Mouse (Mus musculus) heart, adult 8-10 months (tissue): ENCODE results near the gene Olfr516. TPM values are rescaled to one million over a fixed set of nuclear protein-coding genes. Genes with fewer than 3 reads are reported as not detected.
A peak's percentile ranks its signal among the peaks of the same experiment; 100 is the strongest.

Experiments used
- DNase-seq: peaks from one replicate; pipeline ENCODE4 v3.0.0; 2022; ENCODE audit warnings: low spot score
- total RNA-seq, 4 experiments: library from RNA; stranded (reverse); gene quantifications; 2 replicates each; pipeline ENCODE4 v1.2.4; 2022

Olfr516 gene
- not detected for total RNA-seq

- DNase-seq, result no peak
Measured at GRCm38 (mm10) chr7:108850429-108850828, at the start of gene Olfr516. TSS of gene Olfr516 (minus strand) at chr7:108850529.

- DNase-seq, result no peak
Measured at GRCm38 (mm10) chr7:108894320-108894719, 44.0 kb upstream of the Olfr516 start, which contains the start of gene Olfr519. TSS of gene Olfr519 (minus strand) at chr7:108894420.

GRCm38 (mm10) chr7:108884906-108885305 is 34.6 kb upstream of the Olfr516 start, which contains the start of gene Olfr518:
TSS of gene Olfr518 (minus strand) at chr7:108885006.
- DNase-seq, result no peak

- DNase-seq, result no peak
Measured at GRCm38 (mm10) chr7:108872279-108872678, 21.9 kb upstream of the Olfr516 start, which contains the start of gene Olfr517. TSS of gene Olfr517 (minus strand) at chr7:108872379.

GRCm38 (mm10) chr7:108825897-108826296 is 24.4 kb downstream of the Olfr516 start, which contains the start of gene Olfr514:
TSS of gene Olfr514 (minus strand) at chr7:108825997.
- DNase-seq, result no peak

- peak; percentile 6 for DNase-seq
Measured at GRCm38 (mm10) chr7:108814593-108815215, 35.6 kb downstream of the Olfr516 start.

- DNase-seq, result peak; percentile 25
Measured at GRCm38 (mm10) chr7:108797205-108797933, 53.0 kb downstream of the Olfr516 start.

Other genes with a start within 250 kb of the Olfr516 start
- gene Olfr506, start 239.7 kb downstream of the Olfr516 start, total RNA-seq, result not detected
- not detected for gene Olfr507, start 228.7 kb downstream of the Olfr516 start, total RNA-seq
- gene Olfr508, start 220.5 kb downstream of the Olfr516 start, total RNA-seq, result not detected
- gene Olfr509, start 198.6 kb downstream of the Olfr516 start, total RNA-seq, result not detected
- gene Olfr510, start 184.1 kb downstream of the Olfr516 start, total RNA-seq, result not detected
- not detected for gene Olfr512, start 137.2 kb downstream of the Olfr516 start, total RNA-seq
- gene Olfr513, start 99.6 kb downstream of the Olfr516 start, total RNA-seq, result not detected
- gene Olfr514, start 24.5 kb downstream of the Olfr516 start, total RNA-seq, result not detected
- gene Olfr517, start 21.9 kb upstream of the Olfr516 start, total RNA-seq, result not detected
- gene Olfr518, start 34.5 kb upstream of the Olfr516 start, total RNA-seq, result not detected
- not detected for gene Olfr519, start 43.9 kb upstream of the Olfr516 start, total RNA-seq
- gene Nlrp10, start 79.6 kb upstream of the Olfr516 start, total RNA-seq, result 10 to 100 TPM; 20.3 to 24.5 (median 21.4) TPM
- 10 to 100 TPM; 81.4 to 89.7 (median 83.2) TPM for gene Eif3f, start 83.9 kb upstream of the Olfr516 start, total RNA-seq
- gene Tub, start 99.8 kb upstream of the Olfr516 start, total RNA-seq, result under 1 TPM; 0.08 to 0.28 (median 0.18) TPM
- 1 to 10 TPM; 2.1 to 5.0 (median 2.9) TPM for gene Ric3, start 232.8 kb upstream of the Olfr516 start, total RNA-seq